Mouse (Mus musculus): Measurements from ENCODE around the gene Gm21117.
"Not testable (repeated sequence)": the region's sequence is repeated elsewhere in the genome, so short reads cannot be mapped to it uniquely, and the experiment has no call there.

Gene Gm21117

DNA sequence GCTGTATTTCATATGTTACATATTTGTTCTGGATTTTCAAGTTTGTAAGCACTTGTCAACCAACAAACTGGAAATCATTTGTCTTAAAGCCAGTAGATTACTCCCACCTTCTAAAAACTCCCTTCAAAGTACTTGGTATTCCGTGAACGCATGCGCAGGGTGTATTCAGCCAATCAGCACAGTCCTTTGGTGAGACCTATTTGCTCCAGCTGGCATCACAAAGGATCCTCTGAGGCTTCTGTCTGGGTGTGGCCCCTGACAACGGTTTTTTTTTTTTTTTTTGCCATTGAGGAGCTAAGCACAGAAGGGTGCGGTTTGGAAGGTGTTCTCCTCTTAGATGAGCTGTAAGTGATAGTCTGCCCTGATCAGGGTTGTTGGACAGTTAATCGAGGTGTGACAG lies at the start of gene Gm21117:
Gm21117 (plus strand) TSS at position 301 of the 400 bp plus-strand sequence.
- not testable (repeated sequence) for DNase-seq (ENCODE audit: low read depth, low spot score)
